Mouse (Mus musculus) kidney, postnatal 36 days (tissue): ENCODE measurements around the gene Tulp2.
A peak's percentile ranks its signal among the peaks of the same experiment; 100 is the strongest.
"Not testable (repeated sequence)": the region's sequence is repeated elsewhere in the genome, so short reads cannot be mapped to it uniquely, and the experiment has no call there.

Experiments
- DNase-seq, 2 experiments: peaks; one replicate each; pipeline ENCODE4 v3.0.0; 2021 to 2022; ENCODE audit warnings: mixed read lengths in 2 of 2

The Tulp2 gene

DNA sequence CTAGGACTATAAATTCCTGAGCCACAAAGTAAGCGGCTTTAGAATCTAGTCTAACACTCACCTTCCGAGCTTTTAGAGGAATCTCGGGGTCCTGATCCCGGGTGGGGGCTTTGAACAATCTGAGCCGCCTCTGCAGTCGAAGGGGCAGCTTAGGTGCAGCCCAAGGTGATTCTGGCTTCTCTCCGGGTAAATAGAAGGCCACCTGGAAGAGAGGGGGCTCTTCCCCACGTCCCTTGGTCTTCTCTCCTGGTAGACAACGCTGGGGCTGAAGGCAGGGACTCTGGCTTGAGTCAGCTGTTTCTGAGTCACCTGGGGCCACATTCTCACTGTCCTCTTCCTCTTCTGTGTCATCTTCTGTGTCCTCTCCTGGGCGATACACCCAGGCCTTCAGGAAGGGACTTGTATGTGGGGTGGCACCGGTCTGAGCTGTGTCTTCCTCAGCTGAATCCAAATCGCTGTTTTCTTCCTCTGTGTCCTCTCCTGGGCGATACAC is 42.0 kb downstream of the Tulp2 start:
- DNase-seq: no peak

DNA sequence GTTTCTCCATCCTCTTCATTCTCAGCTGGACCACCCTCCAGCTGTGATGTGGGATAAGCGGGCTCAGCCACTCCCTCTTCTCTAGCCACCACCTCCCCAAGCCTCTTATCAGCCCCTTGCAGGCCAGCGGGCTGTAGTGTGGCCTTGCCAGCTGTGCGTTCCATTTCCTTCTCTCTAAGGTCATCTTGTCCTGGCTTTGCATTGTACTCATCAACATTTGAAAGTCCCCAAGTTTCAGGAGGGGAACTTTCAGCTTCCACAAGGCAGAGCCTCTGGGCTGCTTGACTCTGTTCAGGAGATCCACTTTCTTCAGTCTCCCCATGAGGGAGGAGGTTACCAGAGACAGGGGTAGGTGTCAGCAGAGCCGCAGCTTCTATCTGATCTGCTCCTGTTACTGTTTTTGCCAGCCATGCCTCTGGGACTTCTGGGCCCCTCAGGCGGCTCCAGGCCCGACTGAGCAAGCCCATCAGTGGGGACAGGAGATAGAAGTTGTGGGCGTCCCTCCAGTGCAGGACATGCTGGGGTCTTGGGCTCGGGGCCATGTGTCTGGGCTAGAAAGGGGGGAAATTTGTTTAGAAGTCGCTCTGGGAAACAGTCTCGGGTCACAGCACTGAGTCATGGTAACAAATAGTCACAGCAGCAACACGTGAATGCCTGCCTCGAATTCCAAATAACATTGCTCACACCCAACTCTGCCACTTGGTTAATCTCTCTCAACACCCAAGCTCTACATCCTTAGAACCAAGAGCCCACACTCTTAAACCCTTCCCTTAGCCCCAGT is 43.4 kb downstream of the Tulp2 start:
- peak in 1 of 2 experiments; percentile 31 for DNase-seq

DNA sequence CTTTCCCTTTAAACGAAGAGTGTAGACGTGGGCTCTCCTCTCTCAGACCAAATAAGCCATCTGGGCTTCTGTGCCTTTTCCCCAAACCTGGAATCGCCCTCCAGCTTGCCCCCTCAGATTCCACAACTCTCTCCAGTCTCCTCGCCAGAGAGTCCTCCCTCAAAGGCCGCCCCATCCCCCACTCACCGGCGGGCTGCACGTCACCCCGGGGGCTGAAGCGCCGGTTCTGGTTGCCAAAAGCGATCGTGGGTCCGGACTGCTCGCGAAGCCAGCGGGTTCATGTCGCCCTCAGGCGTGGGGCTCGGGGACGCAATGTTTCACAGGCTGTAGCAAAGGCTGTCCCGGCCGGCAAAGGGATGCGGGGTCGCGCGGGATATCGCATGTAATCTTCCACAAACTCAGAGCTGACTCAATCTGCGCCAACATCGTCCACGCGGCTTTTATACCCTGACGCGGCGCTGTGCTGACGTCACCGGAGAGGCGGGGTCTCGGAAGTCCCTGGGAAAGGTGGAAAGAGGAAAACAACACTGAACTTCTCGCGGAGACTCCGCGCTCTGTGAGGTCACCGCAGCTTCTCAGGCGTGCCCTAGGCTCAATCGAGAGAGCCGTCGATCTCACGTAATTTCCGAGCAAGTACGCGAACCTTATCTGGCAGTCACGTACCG is 44.3 kb downstream of the Tulp2 start, which contains the start of the genes Ppp1r15a and Plekha4:
TSS of gene Ppp1r15a (minus strand) at position 460 of the 665 bp plus-strand sequence.
TSS of gene Plekha4 (plus strand) at position 522 of the 665 bp plus-strand sequence.
- DNase-seq: peak; percentile 95 to 97

DNA sequence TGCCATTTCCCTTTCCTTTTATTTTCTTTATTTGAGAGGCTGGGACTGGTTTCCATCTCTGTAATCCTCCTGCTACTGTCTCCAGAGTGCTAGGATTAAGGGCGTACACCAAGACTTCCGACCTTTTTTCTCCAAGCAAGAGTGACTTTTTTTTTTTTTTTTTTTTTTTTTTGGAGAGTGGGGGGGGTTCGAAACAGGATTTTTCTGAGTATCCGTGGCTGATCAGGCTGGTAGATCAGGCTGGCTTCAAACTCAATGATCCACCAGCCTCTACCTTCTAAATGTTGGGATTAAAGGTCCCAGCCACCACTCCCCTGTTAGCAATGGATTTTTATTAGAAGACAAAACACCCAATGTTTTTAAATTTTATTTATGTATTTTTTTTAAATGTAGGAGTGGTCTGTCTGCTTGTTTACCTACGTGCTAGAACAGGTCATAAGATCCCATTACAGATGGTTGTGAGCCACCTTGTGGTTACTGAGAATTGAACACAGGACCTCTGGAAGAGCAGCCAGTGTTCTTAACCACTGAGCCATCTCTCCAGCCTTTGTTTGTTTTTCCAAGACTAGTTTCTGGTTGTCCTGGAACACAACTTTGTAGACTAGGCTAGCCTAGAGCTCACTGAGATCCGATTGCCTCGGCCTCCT is 44.9 kb downstream of the Tulp2 start:
- DNase-seq: peak; percentile 37 to 66

DNA sequence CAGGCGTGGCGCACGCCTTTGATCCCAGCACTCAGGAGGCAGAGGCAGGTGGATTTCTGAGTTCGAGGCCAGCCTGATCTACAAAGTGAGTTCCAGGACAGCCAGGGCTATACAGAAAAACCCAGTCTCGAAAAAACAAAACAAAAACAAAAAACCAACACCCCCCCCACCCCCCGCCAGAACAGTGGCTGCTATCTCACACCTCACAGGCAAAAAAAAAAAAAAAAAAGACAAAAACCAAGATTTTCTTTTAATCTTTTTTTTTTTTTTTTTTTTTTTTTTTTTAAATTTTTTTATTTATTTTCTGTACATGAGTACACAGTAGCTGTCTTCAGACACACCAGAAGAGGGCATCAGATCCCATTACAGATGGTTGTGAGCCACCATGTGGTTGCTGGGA is 45.5 kb downstream of the Tulp2 start:
- not testable (repeated sequence) for DNase-seq

DNA sequence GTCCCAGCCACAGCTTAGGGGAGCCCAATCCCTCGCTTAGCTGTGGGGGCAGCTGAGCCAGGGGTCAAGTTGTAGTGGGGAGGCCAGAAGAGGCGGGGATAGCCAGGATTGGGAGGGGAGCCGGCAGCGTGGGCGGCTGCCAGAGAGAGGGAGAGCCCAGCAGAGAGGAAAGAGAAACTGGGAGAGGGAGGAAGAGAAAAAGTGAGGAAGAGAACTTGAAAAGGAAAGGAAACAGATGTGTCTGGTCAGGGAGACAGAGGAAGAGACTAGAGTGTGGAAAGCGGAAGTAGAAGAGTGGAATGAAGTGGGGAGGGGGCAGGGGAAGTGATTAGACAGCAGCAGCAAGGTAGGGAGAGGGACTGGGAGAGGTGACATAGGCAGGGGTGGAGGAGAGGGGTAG is 47.8 kb downstream of the Tulp2 start:
- no peak for DNase-seq

DNA sequence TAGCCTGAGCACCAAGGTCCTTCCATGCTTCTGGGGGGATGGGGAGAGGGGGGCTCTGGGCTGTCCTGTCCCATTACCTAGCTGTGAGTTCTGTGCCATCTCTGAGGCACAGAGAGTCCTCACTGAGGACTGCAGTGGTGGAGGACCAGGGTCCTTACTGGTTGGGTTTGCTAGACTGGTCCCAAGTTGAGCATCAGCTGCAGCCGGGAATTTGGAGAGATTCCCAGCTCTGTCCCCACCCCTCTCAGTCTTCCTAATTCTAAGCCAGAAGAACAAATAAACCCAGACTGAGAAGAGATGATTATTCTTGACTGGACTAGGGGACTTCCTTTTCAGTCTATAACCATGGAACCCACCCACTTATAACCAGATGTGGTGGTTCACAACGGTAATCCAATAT is 49.0 kb downstream of the Tulp2 start:
- no peak for DNase-seq

DNA sequence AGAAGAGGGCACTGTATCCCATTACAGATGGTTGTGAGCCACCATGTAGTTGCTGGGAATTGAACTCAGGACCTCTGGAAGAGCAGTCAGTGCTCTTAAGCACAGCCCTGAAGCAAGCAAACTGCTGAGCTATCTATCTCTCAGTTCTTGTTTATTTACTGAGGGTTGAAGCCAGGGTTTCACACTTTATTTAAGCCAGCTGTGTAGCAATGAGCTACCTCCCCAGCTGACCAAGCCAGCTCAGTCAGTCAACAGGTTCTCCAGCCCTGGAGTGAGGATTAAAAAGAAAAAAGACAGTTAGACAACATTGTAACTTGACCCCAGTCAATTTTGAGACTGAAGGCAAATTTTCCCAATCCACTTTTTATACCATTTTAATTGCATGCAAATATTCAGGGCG is 54.0 kb downstream of the Tulp2 start:
- no peak for DNase-seq

DNA sequence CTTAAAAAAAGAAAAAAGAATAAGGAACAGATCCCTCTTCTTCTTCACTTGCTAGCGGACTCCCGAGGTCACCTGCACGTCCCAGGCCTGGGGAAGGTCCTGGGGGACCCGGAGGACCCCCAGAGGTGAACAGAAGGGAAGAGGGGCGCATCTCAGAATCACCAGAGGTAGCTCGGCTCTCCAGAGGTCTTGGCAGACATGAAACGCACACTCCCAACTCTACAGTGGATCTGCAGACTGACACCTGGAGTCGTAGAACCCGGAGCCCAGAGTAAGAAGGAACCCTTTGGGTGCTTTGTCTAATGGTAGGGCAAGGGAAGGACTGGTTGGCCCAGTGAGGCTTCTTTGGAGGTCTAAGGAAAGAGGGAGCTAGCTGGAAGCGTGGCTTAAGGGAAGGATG is 55.9 kb downstream of the Tulp2 start:
- no peak for DNase-seq

DNA sequence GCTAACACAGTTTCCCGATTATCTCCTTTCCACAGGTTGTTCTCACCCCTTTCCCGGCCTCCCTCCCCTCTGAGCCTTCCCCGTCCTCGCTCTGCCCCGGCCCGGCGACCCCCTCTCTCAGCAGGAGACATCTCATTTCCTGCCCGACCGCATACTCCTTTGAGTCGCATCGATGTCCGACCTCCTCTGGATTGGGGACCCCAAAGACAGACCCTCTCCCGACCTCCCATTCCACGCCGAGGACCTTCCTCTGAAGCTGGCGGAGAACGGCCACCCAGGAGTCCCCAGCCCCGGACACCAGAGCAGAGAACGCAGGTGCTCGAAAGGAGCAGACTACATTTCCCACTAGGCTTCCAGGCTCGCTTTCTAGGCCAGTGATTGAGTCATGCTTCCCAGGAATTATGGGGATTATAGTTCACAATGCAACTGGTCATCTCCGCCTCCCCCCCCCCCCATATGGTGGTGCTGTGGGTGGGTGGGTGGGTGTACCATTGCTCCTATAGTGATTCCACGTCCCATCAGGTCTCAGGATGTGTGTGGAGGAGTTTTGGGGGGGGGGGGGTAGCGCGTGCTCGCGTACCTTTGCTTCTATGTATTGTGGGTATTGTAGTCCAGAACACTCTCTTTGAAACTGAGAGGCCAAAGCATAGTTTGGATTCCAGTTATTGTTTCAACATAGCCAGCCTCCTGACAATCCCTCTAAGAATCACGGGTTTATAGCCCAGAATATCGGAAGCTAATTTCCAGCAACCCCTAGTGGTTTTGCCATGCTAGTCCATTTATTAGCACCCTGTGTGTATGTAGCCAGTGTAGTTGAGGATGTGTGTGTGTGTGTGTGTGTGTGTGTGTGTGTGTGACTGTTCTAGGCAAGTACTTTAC is 56.7 kb downstream of the Tulp2 start:
- peak; percentile 71 to 76 for DNase-seq

DNA sequence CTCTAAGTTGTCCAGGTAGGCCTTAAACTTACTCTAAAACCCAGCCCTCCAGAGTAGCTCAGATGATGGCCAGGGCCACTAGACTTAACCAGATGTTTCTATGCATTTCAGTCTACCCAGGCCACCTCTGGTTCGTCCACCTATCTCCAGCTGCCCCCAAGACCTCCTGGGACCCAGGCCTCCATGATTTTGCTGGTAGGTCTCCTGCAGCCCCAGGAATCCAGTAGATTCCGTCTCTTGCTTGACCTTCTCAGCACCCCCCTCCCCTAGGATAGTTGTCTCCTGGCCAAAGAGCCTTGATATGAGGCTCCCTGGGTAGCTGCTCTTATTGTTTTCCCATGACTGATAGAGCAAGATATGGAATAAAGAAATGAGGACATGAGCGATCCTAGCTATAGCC is 57.4 kb downstream of the Tulp2 start:
- no peak for DNase-seq

DNA sequence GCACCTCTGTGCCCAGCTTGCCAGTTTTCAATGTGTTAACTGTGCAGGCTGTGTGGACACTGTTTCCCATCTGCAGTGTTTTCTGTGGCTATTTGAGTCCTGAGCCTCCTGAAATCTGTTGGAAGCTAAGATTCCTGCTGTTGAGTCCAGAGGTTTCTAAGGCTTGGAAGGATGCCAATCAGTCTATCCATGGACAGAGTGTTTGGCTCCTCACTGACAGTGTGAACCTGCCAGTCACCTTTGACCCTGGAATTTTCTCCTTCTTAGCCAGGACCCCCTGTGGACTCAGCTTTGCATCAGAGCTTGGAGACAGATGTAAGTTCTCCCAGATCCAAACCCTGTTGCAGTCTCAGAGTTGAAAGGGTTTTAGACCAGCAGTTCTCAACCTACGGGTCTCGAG is 58.5 kb downstream of the Tulp2 start:
- peak; percentile 53 to 61 for DNase-seq

DNA sequence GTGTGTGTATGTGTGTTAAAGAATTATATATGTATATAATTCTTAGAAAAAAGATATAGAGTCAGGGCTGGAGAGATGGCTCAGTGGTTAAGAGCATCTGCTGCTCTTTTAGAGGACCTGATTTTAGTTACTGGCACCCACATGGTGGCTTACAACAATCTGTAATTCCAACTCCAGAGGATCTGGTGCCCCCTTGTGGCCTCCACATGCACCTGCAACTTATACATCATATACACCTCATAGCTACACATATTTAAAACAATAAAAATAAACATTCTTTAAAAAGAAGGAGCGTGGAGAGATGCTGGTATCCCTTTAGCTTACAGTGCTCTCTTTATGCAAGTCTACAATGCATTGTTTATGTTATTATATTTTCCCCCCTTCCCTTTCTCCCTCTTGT is 62.8 kb downstream of the Tulp2 start:
- no peak for DNase-seq

DNA sequence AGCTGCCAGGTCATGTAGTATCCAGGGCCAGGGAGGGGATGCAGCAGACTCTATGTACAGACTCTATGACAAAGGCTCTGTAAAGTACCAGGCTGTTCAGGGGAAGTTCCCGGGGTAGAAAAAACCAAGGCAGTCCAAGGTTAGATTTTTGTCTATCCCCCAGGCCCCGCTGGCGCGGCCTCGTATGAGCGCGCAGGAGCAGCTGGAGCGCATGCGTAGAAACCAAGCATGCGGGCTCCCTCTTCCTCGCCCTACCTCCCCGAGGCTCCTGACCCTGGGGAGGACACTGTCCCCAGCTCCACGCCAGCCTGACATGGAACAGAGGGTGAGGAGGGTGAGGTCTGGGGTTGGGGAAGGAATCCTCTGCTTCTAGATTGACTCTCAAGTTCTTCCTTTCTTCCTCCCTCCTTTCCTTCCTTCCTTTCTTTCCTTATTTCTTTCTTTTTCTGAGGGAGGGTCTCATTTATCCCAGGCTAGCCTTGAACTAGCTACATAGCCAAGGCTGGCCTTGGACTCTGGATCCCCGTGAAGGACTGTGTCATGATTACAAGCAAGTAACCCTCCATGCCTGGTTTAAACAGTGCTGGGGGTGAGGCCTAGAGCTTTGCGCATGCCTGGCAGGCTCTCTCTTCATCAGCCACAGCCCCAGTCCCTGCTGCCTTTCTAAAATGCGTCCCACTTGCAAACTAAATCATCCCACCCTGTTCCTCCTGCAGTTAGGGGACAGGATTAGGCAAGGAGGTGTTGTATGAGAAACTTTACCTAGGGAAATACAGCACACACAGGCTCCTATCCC is 68.2 kb downstream of the Tulp2 start:
- DNase-seq: no peak

DNA sequence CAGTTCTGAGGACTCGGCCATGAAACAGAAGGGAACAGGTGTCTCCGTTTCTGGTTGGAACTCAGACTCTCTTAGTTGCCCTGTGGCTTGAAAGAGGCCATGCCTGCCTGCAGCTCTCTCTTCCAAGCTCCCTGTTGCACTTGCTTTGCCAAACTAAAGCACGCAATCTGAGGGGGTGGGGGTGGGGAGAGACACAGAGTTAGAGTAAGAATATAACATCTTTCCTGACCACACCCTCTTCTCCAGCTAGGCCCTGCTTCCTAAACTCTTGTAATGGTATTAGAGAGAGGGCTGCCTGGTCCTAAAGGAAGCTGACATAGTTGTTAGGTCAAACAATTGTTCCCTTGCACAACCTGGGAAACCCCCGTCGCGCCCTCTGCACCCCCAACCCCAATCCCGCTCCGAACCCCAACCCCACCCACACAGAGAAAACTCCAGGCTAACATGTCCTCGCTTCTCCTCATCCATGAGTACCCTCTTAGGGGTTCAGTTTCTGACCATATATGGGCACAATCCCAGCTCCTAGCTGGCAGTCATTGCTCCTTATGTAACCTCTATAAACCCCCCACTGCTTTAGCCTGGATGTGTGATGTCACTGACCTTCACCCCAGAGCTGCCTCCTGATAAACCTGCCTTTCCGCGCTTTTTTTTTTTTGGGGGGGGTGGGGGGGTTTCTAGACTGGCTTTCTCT is 69.3 kb downstream of the Tulp2 start:
- DNase-seq: no peak

DNA sequence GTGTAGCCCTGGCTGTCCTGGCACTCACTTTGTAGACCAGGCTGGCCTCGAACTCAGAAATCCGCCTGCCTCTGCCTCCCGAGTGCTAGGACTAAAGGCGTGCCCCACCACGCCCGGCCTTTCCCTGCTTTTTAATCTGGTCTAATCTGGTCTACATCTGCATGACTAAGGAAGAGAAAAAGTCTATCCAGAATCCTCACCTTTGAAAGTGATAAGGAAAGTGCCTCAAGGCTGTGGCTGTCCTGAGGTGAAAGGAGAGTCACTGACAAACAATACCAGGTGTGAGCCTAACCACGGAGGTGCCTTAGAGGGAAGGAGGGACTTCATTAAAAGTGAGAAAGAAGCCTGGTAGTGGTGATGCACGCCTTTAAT is 69.8 kb downstream of the Tulp2 start:
- no peak for DNase-seq

DNA sequence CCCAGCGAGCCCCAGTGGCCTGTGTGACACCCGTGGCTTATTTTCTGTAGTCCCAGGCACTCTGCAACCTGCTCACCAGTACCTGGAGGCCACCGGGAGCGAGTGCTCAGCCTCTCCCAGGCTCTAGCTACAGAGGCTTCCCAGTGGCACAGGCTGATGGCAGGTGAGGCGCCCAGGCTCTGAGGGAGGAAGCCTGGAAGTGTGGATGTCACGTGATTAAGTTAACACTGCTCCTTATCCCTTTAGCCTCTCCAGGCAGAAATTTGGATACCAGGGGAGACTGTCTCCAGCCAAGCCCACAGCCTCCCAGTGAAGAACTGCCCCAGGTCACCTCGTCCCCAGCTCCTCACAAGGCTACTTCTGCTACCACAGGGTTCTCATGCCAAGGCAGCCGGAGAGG is 71.8 kb downstream of the Tulp2 start:
- no peak for DNase-seq

DNA sequence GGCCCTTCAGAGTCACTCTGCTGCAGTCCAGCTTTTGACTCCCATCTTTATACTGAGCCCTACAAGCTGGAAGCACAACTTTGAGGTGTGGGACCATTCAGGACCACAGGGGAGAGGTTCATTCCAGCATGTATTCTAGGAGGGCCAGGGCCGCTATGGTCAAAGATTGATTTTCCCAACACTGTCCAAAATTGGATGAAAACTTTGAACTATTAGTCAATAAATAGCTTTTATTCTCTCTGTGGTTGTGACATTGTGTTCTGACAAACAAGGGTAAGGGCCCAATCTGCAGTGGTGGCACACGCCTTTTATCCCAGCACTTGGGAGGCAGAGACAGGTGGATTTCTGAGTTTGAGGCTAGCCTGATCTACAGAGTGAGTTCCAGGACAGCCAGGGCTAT is 72.3 kb downstream of the Tulp2 start:
- no peak for DNase-seq

DNA sequence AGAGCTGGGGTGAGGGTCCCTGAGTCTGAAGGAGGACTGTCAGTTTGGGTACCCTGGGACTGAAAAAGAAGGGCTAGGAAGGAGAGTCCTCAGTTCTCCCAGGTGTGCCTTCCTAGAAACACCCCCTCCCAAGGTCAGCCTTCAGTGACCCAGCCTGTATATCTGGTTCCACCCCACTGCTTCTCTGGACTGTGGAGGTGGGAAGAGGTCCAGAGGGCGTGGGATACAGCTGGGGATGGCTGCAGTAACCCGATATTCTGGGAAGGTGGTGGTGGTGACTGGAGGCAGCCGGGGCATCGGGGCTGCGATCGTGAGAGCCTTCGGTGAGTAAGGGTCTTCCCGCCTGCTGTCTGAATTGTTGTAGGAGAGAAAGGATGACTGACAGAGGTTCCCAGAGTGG is 73.1 kb downstream of the Tulp2 start, which contains the start of gene Hsd17b14:
TSS of gene Hsd17b14 (plus strand) at position 150 of the 400 bp plus-strand sequence.
- peak in 1 of 2 experiments; percentile 46 for DNase-seq

DNA sequence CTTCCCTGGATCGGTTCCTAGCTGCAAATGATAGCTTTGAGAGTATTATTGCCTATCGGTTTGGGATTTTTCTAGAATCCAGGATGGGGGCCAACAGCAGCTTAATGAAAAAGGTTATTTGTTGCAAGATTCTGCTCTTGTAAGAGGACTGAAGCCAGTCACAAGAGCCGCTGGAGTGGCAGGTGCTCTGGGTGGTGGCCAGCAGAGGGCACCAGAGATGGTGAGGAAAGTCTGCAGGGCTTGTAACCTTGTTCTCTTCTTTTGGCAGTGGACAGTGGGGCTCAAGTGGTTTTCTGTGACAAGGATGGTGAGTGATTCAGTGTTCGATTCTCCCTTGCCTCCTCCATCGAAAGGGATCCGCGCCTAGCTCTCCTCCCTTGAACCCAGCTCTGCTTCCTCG is 74.1 kb downstream of the Tulp2 start:
- DNase-seq: peak; percentile 85 to 94

DNA sequence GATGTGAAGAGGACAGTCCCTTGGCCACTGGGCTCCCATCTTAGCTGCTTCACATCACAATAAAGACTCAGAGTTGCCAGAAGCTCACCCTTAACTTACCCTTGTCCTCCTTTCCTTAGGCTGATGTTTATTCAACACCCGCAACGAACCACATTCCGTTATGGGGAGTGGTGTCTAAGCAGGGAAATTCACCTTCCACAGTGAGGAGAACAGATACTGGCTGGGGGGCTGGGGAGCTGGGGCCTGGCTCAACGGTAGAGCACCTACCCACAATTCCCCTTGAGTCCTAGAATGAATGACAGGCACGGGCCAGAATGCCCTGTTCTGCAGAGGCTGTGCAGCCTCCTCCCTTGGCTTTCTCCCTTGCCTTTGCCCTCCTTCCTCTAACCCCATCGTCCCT is 77.2 kb downstream of the Tulp2 start:
- no peak for DNase-seq
